17 mouse cellular contexts compared by ENCODE assay signal in the genomic region with DNA sequence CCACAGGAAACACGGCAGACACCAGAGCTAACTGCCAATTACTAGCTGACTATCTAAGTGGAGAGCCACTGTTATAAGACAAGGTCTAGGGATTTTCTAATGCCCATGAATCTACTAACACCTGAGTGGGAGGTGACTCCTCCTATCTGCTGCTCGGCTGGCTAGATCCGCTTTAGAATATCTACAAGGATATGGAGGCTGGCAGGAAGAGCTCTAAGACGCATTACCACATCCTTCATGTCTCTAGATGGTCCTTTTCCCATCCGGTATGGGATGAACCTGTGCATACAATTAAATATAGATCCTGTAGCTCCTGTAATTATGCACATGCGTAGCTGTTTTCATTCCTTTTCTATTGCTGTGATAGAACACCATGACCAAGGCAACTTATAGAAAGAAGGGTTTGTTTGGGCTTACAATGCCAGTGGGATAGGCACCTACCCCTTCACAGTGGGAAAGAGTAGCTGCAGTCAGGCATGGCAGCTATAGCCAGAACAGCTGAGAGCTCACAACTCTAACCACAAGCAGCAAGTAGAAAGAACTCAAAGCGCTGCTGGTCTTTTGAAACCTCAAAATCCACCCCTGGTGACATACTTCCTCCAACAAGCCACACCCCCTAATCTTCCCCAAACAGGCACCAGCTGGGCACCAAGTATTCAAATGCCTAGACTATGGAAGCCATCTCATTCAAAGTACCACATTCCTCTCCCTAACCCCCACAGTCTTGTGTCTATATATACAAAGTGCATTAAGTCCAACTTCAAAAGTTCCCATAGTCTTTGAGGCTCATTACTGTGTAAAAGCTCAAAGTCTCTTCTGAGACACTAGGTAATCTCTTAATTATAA.
DNase-seq lines count a peak whose midpoint lies in the region; ATAC-seq lines count a peak whose summit lies in the region.
"Had no signal": no experiment of that assay in that cellular context is flagged by ENCODE, and none has a peak within 500 bp of the region (broad histone marks: within the 10 kb centered on the region; RNA-seq: fewer than 3 reads in every experiment).

No protein-coding gene starts in this region.

- H3K9me3 ChIP-seq in midbrain, embryonic 13.5 days, result no peaks in the 10 kb centered on the region
- H3K9me3 ChIP-seq: kidney, embryonic 15.5 days had no signal

- no peaks in the 10 kb centered on the region for H3K27me3 ChIP-seq in midbrain, embryonic 13.5 days
- H3K27me3 ChIP-seq: hindbrain, embryonic 13.5 days had no signal

- H3K4me1 ChIP-seq in midbrain, embryonic 13.5 days (replicated peaks), result no peaks in the 10 kb centered on the region
- H3K4me1 ChIP-seq: heart, embryonic 13.5 days; hindbrain, embryonic 13.5 days; kidney, embryonic 15.5 days had no signal

- H3K36me3 ChIP-seq in midbrain, embryonic 13.5 days, result no peaks in the 10 kb centered on the region
- H3K36me3 ChIP-seq: heart, embryonic 13.5 days; hindbrain, embryonic 13.5 days; kidney, embryonic 15.5 days had no signal

- 84% methylated on average over 7 of the region's 7 CpGs for WGBS in midbrain, embryonic 13.5 days

- H3K4me3 ChIP-seq in midbrain, embryonic 13.5 days (replicated peaks), result no peak overlapping the region
- H3K4me3 ChIP-seq: heart, embryonic 13.5 days; hindbrain, embryonic 13.5 days; kidney, embryonic 15.5 days had no signal

- peak; percentile 67 to 84 for ATAC-seq in hematopoietic stem cell, adult 5-6 weeks (replicated peaks in 1 of 2; ENCODE audit: insufficient read depth in 1 of 2, low FRiP score in 2 of 2, low TSS enrichment in 1 of 2, low read depth in 1 of 2, poor library complexity in 2 of 2, severe bottlenecking in 2 of 2)
- no peak for ATAC-seq in midbrain, embryonic 13.5 days
- ATAC-seq: forebrain, embryonic 16.5 days had no signal

- no peak overlapping the region for H3K4me2 ChIP-seq in midbrain, embryonic 13.5 days (replicated peaks)
- H3K4me2 ChIP-seq: heart, embryonic 13.5 days; hindbrain, embryonic 13.5 days; kidney, embryonic 15.5 days had no signal

- H3K27ac ChIP-seq in midbrain, embryonic 13.5 days, result no peak overlapping the region
- H3K27ac ChIP-seq: heart, embryonic 13.5 days; hindbrain, embryonic 13.5 days; kidney, embryonic 15.5 days had no signal

- peak; percentile 12 for DNase-seq in heart, adult 11 months
- no peak for DNase-seq in heart, postnatal 10 days
- DNase-seq in naive thymus-derived CD4-positive, alpha-beta T cell, adult 2 months (ENCODE audit: low read depth), result peak; percentile 69
- peak; percentile 39 to 50 for DNase-seq in thymus, postnatal 36 days
- no peak for DNase-seq in lung, postnatal 10 days
- DNase-seq in layer of hippocampus, postnatal 10 days (ENCODE audit: low spot score in 2 of 2), result no peak
- DNase-seq: cerebellum, adult 2 months; gastrocnemius, postnatal 14 days; liver; lung, adult 2 months; right cerebral cortex, postnatal 4 days had no signal

- H3K9ac ChIP-seq in midbrain, embryonic 13.5 days (replicated peaks), result no peak overlapping the region
- H3K9ac ChIP-seq: heart, embryonic 13.5 days; hindbrain, embryonic 13.5 days; kidney, embryonic 15.5 days had no signal

- intact Hi-C loops in heart, postnatal 10 days (cut with DNase I), result no loop called here

Comparison
In these comparisons a context has a peak if more than half of its experiments do, and no peak if none do; other contexts are left out.
1. DNase-seq: peak in heart, adult 11 months (single experiment), naive thymus-derived CD4-positive, alpha-beta T cell, adult 2 months (single experiment) and thymus, postnatal 36 days (2 of 2); none in heart, postnatal 10 days (0 of 2), lung, postnatal 10 days (single experiment) and layer of hippocampus, postnatal 10 days (0 of 2).